Mouse (Mus musculus): ENCODE data around the gene Mllt6. TPM values are rescaled to one million over a fixed set of nuclear protein-coding genes. Genes with fewer than 3 reads are reported as not detected.

The Mllt6 gene
- total and polyA plus RNA-seq, 3 experiments: 37.9 to 72.5 (median 67.1) TPM

- no peaks in the 10 kb centered on the region; the same call in 1 of the 2 replicates for H3K36me3 ChIP-seq (ENCODE audit: control insufficient read depth, insufficient read depth, low read length)
- H3K4me1 ChIP-seq (ENCODE audit: control insufficient read depth, insufficient read depth, low read length): no peaks in the 10 kb centered on the region; the same call in 1 of the 2 replicates
- no peak for DNase-seq
- no peaks in the 10 kb centered on the region; the same call in 1 of the 2 replicates for H3K79me2 ChIP-seq (replicated peaks; ENCODE audit: control insufficient read depth, insufficient read depth, low read length)
- H3K4me3 ChIP-seq: no peak overlapping the region
- TF ChIP-seq POLR2A (IDR thresholded peaks at IDR 0.05; ENCODE audit: insufficient read depth, low read depth, low read length) (no peak), CTCF (IDR thresholded peaks at IDR 0.05) (no peak), EP300 (IDR thresholded peaks at IDR 0.05; ENCODE audit: insufficient read depth, low read depth, low read length) (no peak)
- H3K9ac ChIP-seq (ENCODE audit: low read depth, low read length): no peak overlapping the region
- intact Hi-C loops (cut with DNase I): no loop called here
- 88% methylated on average over 11 of the region's 11 CpGs for WGBS
- H3K27me3 ChIP-seq (ENCODE audit: control insufficient read depth, insufficient read depth, low read length): no peaks in the 10 kb centered on the region
- no peak overlapping the region for H3K27ac ChIP-seq
Measured at GRCm38 (mm10) chr11:97673148-97673547, 9.9 kb downstream of the Mllt6 start.

GRCm38 (mm10) chr11:97676050-97676754, 13.0 kb downstream of the Mllt6 start:
- TF ChIP-seq EP300 (IDR thresholded peaks at IDR 0.05; ENCODE audit: insufficient read depth, low read depth, low read length) (no peak), CTCF (IDR thresholded peaks at IDR 0.05) (no peak), POLR2A (IDR thresholded peaks at IDR 0.05; ENCODE audit: insufficient read depth, low read depth, low read length) (no peak)
- intact Hi-C loops (cut with DNase I): no loop called here
- Histone ChIP-seq H3K9ac (ENCODE audit: low read depth, low read length) (no peak overlapping the region), H3K27me3 (ENCODE audit: control insufficient read depth, insufficient read depth, low read length) (no peaks in the 10 kb centered on the region), H3K4me3 (no peak overlapping the region), H3K36me3 (ENCODE audit: control insufficient read depth, insufficient read depth, low read length) (no peaks in the 10 kb centered on the region; the same call in 1 of the 2 replicates), H3K79me2 (replicated peaks; ENCODE audit: control insufficient read depth, insufficient read depth, low read length) (no peaks in the 10 kb centered on the region; the same call in 1 of the 2 replicates), H3K27ac (no peak overlapping the region), H3K4me1 (ENCODE audit: control insufficient read depth, insufficient read depth, low read length) (no peaks in the 10 kb centered on the region)
- DNase-seq: no peak
- 80% methylated on average over 15 of the region's 15 CpGs for WGBS

- intact Hi-C loops (cut with DNase I): no loop called here
- Histone ChIP-seq H3K79me2 (replicated peaks; ENCODE audit: control insufficient read depth, insufficient read depth, low read length) (no peaks in the 10 kb centered on the region), H3K27ac (no peak overlapping the region), H3K27me3 (ENCODE audit: control insufficient read depth, insufficient read depth, low read length) (no peaks in the 10 kb centered on the region), H3K4me1 (ENCODE audit: control insufficient read depth, insufficient read depth, low read length) (no peaks in the 10 kb centered on the region), H3K9ac (ENCODE audit: low read depth, low read length) (no peak overlapping the region), H3K36me3 (ENCODE audit: control insufficient read depth, insufficient read depth, low read length) (no peaks in the 10 kb centered on the region; the same call in 1 of the 2 replicates), H3K4me3 (no peak overlapping the region)
- TF ChIP-seq POLR2A (IDR thresholded peaks at IDR 0.05; ENCODE audit: insufficient read depth, low read depth, low read length): no peak
- TF ChIP-seq EP300 (IDR thresholded peaks at IDR 0.05; ENCODE audit: insufficient read depth, low read depth, low read length): no peak
- TF ChIP-seq CTCF (IDR thresholded peaks at IDR 0.05): no peak
- 65% methylated on average over 15 of the region's 15 CpGs for WGBS
- DNase-seq: no peak
Measured at GRCm38 (mm10) chr11:97677381-97677780, 14.2 kb downstream of the Mllt6 start.

GRCm38 (mm10) chr11:97677842-97678241, 14.6 kb downstream of the Mllt6 start:
- Histone ChIP-seq H3K4me3 (no peak overlapping the region), H3K9ac (ENCODE audit: low read depth, low read length) (no peak overlapping the region), H3K27me3 (ENCODE audit: control insufficient read depth, insufficient read depth, low read length) (no peaks in the 10 kb centered on the region), H3K36me3 (ENCODE audit: control insufficient read depth, insufficient read depth, low read length) (no peaks in the 10 kb centered on the region; the same call in 1 of the 2 replicates), H3K4me1 (ENCODE audit: control insufficient read depth, insufficient read depth, low read length) (no peaks in the 10 kb centered on the region), H3K27ac (no peak overlapping the region), H3K79me2 (replicated peaks; ENCODE audit: control insufficient read depth, insufficient read depth, low read length) (no peaks in the 10 kb centered on the region)
- intact Hi-C loops (cut with DNase I): no loop called here
- TF ChIP-seq POLR2A (IDR thresholded peaks at IDR 0.05; ENCODE audit: insufficient read depth, low read depth, low read length) (no peak), CTCF (IDR thresholded peaks at IDR 0.05) (0 out of 2 replicates have a peak, but pooled peaks have one; percentile 7), EP300 (IDR thresholded peaks at IDR 0.05; ENCODE audit: insufficient read depth, low read depth, low read length) (no peak)
- WGBS: 75% methylated on average over 8 of the region's 8 CpGs
- DNase-seq: no peak

- Histone ChIP-seq H3K9ac (ENCODE audit: low read depth, low read length) (no peak overlapping the region), H3K36me3 (ENCODE audit: control insufficient read depth, insufficient read depth, low read length) (no peaks in the 10 kb centered on the region; the same call in 1 of the 2 replicates), H3K79me2 (replicated peaks; ENCODE audit: control insufficient read depth, insufficient read depth, low read length) (no peaks in the 10 kb centered on the region), H3K27ac (no peak overlapping the region), H3K4me3 (no peak overlapping the region), H3K27me3 (ENCODE audit: control insufficient read depth, insufficient read depth, low read length) (no peaks in the 10 kb centered on the region), H3K4me1 (ENCODE audit: control insufficient read depth, insufficient read depth, low read length) (no peaks in the 10 kb centered on the region)
- no peak for DNase-seq
- intact Hi-C loops (cut with DNase I): no loop called here
- TF ChIP-seq EP300 (IDR thresholded peaks at IDR 0.05; ENCODE audit: insufficient read depth, low read depth, low read length) (no peak), POLR2A (IDR thresholded peaks at IDR 0.05; ENCODE audit: insufficient read depth, low read depth, low read length) (no peak), CTCF (IDR thresholded peaks at IDR 0.05) (no peak)
- 92% methylated on average over 15 of the region's 15 CpGs for WGBS
Measured at GRCm38 (mm10) chr11:97678301-97678700, 15.1 kb downstream of the Mllt6 start.

GRCm38 (mm10) chr11:97680430-97680829, 17.2 kb downstream of the Mllt6 start:
- Histone ChIP-seq H3K27ac (no peak overlapping the region), H3K27me3 (ENCODE audit: control insufficient read depth, insufficient read depth, low read length) (no peaks in the 10 kb centered on the region), H3K4me3 (no peak overlapping the region), H3K9ac (ENCODE audit: low read depth, low read length) (no peak overlapping the region), H3K36me3 (ENCODE audit: control insufficient read depth, insufficient read depth, low read length) (no peaks in the 10 kb centered on the region), H3K4me1 (ENCODE audit: control insufficient read depth, insufficient read depth, low read length) (peaks cover 6% of the 10 kb centered on the region), H3K79me2 (replicated peaks; ENCODE audit: control insufficient read depth, insufficient read depth, low read length) (no peaks in the 10 kb centered on the region)
- no peak for DNase-seq
- intact Hi-C loops (cut with DNase I): no loop called here
- WGBS: 67% methylated on average over 12 of the region's 12 CpGs
- TF ChIP-seq POLR2A (IDR thresholded peaks at IDR 0.05; ENCODE audit: insufficient read depth, low read depth, low read length): no peak
- TF ChIP-seq EP300 (IDR thresholded peaks at IDR 0.05; ENCODE audit: insufficient read depth, low read depth, low read length): no peak
- no peak for TF ChIP-seq CTCF (IDR thresholded peaks at IDR 0.05)
